Mouse (Mus musculus): ENCODE data around the gene Kcnk4. TPM values are rescaled to one million over a fixed set of nuclear protein-coding genes. Genes with fewer than 3 reads are reported as not detected.

Kcnk4 gene
- polyA plus RNA-seq, 1 experiment from 2014 or later: 0.24 TPM

Small RNA genes lying within 50 kb of the gene (microRNA-seq; reads per million reads assigned to microRNA genes)
- 2.1 reads per million for gene Mir6990

Other genes starting within 250 kb of the Kcnk4 start
- gene Rps6ka4, start 93.9 kb downstream of the Kcnk4 start, polyA plus RNA-seq (2016; fragmentation: Nextera tagmentation; extraction: Ambion mirVana): 4.9 and 5.4 TPM in 2 replicates
- gene Ccdc88b, start 76.3 kb downstream of the Kcnk4 start, polyA plus RNA-seq (2016; fragmentation: Nextera tagmentation; extraction: Ambion mirVana): 0.32 and 0.36 TPM in 2 replicates
- gene Trmt112, start 24.8 kb downstream of the Kcnk4 start, polyA plus RNA-seq (2016; fragmentation: Nextera tagmentation; extraction: Ambion mirVana): 155 and 159 TPM in 2 replicates
- 144 and 154 TPM in 2 replicates for gene Prdx5, start 24.4 kb downstream of the Kcnk4 start, polyA plus RNA-seq (2016; fragmentation: Nextera tagmentation; extraction: Ambion mirVana)
- gene Esrra, start 12.7 kb downstream of the Kcnk4 start, polyA plus RNA-seq (2016; fragmentation: Nextera tagmentation; extraction: Ambion mirVana): 8.4 and 9.0 TPM in 2 replicates
- gene Catsperz, start 9.1 kb downstream of the Kcnk4 start, polyA plus RNA-seq (2016; fragmentation: Nextera tagmentation; extraction: Ambion mirVana): 0.55 and 0.60 TPM in 2 replicates
- 55.9 and 59.8 TPM in 2 replicates for gene Bad, start 7.3 kb upstream of the Kcnk4 start, polyA plus RNA-seq (2016; fragmentation: Nextera tagmentation; extraction: Ambion mirVana)
- gene Gpr137, start 8.0 kb upstream of the Kcnk4 start, polyA plus RNA-seq (2016; fragmentation: Nextera tagmentation; extraction: Ambion mirVana): 22.8 and 26.5 TPM in 2 replicates
- 103 TPM in 2 replicates for gene Ppp1r14b, start 40.5 kb upstream of the Kcnk4 start, polyA plus RNA-seq (2016; fragmentation: Nextera tagmentation; extraction: Ambion mirVana)
- 25.2 and 25.8 TPM in 2 replicates for gene Plcb3, start 42.0 kb upstream of the Kcnk4 start, polyA plus RNA-seq (2016; fragmentation: Nextera tagmentation; extraction: Ambion mirVana)
- gene Fkbp2, start 46.0 kb upstream of the Kcnk4 start, polyA plus RNA-seq (2016; fragmentation: Nextera tagmentation; extraction: Ambion mirVana): 106 TPM in 2 replicates
- 31.0 and 32.9 TPM in 2 replicates for gene Vegfb, start 53.1 kb upstream of the Kcnk4 start, polyA plus RNA-seq (2016; fragmentation: Nextera tagmentation; extraction: Ambion mirVana)
- 19.5 and 19.7 TPM in 2 replicates for gene Dnajc4, start 58.1 kb upstream of the Kcnk4 start, polyA plus RNA-seq (2016; fragmentation: Nextera tagmentation; extraction: Ambion mirVana)
- gene Nudt22, start 61.6 kb upstream of the Kcnk4 start, polyA plus RNA-seq (2016; fragmentation: Nextera tagmentation; extraction: Ambion mirVana): 18.4 TPM in 2 replicates
- gene Trpt1, start 61.6 kb upstream of the Kcnk4 start, polyA plus RNA-seq (2016; fragmentation: Nextera tagmentation; extraction: Ambion mirVana): 10.0 and 10.4 TPM in 2 replicates
- gene Fermt3, start 85.0 kb upstream of the Kcnk4 start, polyA plus RNA-seq (2016; fragmentation: Nextera tagmentation; extraction: Ambion mirVana): 8.8 TPM in 2 replicates
- gene Stip1, start 105.5 kb upstream of the Kcnk4 start, polyA plus RNA-seq (2016; fragmentation: Nextera tagmentation; extraction: Ambion mirVana): 456 and 486 TPM in 2 replicates
- gene Macrod1, start 122.3 kb upstream of the Kcnk4 start, polyA plus RNA-seq (2016; fragmentation: Nextera tagmentation; extraction: Ambion mirVana): 3.7 and 3.9 TPM in 2 replicates
- gene Flrt1, start 171.2 kb upstream of the Kcnk4 start, polyA plus RNA-seq (2016; fragmentation: Nextera tagmentation; extraction: Ambion mirVana): 4.0 and 4.8 TPM in 2 replicates

Measured in forebrain, embryonic 10.5 days (tissue).